Mouse (Mus musculus) ES-Bruce4 (cell line): ENCODE measurements around the gene Amfr. TPM values are rescaled to one million over a fixed set of nuclear protein-coding genes. Genes with fewer than 3 reads are reported as not detected.

Source experiments
- H3K27ac ChIP-seq: 2 replicates; pipeline ENCODE4 v1.5.1; 2012; ENCODE audit warnings: low read length, inconsistent platforms; ENCODE audit not compliant: insufficient read depth
- H3K27me3 ChIP-seq: 2 replicates; pipeline ENCODE4 v1.6.1; 2012; ENCODE audit warnings: mild to moderate bottlenecking, low read length, inconsistent platforms; ENCODE audit not compliant: control insufficient read depth, poor library complexity, insufficient read depth, severe bottlenecking
- H3K36me3 ChIP-seq: 2 replicates; pipeline ENCODE4 v1.6.1; 2012; ENCODE audit warnings: inconsistent platforms, mild to moderate bottlenecking, low read length, moderate library complexity; ENCODE audit not compliant: control insufficient read depth, poor library complexity, insufficient read depth, severe bottlenecking
- H3K4me1 ChIP-seq: one replicate; pipeline ENCODE4 v1.8.1; 2011; ENCODE audit warnings: low read length; ENCODE audit not compliant: control insufficient read depth, insufficient read depth
- H3K4me3 ChIP-seq: 2 replicates; pipeline ENCODE4 v1.5.1; 2011; ENCODE audit warnings: low read depth, mild to moderate bottlenecking, low read length
- H3K9ac ChIP-seq: 2 replicates; pipeline ENCODE4 v1.6.1; 2012; ENCODE audit warnings: low read depth, mild to moderate bottlenecking, inconsistent platforms; ENCODE audit not compliant: poor library complexity, severe bottlenecking
- H3K9me3 ChIP-seq: replicated peaks from 2 replicates; pipeline ENCODE4 v1.6.1; 2012; ENCODE audit warnings: mild to moderate bottlenecking, low read length, inconsistent platforms; ENCODE audit not compliant: control insufficient read depth, poor library complexity, insufficient read depth, severe bottlenecking
- CTCF ChIP-seq: IDR thresholded peaks from one replicate; pipeline ENCODE4 v1.8.1; 2011; ENCODE audit warnings: low read depth, low read length
- EP300 ChIP-seq: IDR thresholded peaks from 2 replicates; pipeline ENCODE4 v1.6.1; 2011; ENCODE audit warnings: low read depth, low read length; ENCODE audit not compliant: insufficient read depth
- POLR2A ChIP-seq: IDR thresholded peaks from one replicate; pipeline ENCODE4 v1.8.1; 2011; ENCODE audit warnings: low read length; ENCODE audit not compliant: insufficient read depth
- polyA plus RNA-seq: library from polyadenylated mRNA; stranded (reverse); fragments of >200 nt; gene quantifications from 2 replicates; pipeline ENCODE4 v1.2.4, GENCODE M21; 2011; ENCODE audit warnings: low read depth; ENCODE audit not compliant: missing spikeins, insufficient read depth, insufficient read length

The Amfr gene
- polyA plus RNA-seq, 1 experiment = 28.6 TPM

- H3K27me3 ChIP-seq = no peaks in the 10 kb centered on the region
- peaks cover 4% of the 10 kb centered on the region; the same call in 1 of the 2 replicates for H3K36me3 ChIP-seq
- peaks cover 8% of the 10 kb centered on the region for H3K9me3 ChIP-seq
- H3K4me1 ChIP-seq = no peaks in the 10 kb centered on the region
- no peak overlapping the region for H3K27ac ChIP-seq
- H3K4me3 ChIP-seq = no peak overlapping the region
- TF ChIP-seq CTCF (no peak), EP300 (no peak), POLR2A (no peak)
- H3K9ac ChIP-seq = no peak overlapping the region
Measured at GRCm38 (mm10) chr8:93998961-93999360, 13.7 kb downstream of the Amfr start.

GRCm38 (mm10) chr8:93989739-93990138, 22.9 kb downstream of the Amfr start:
- H3K9me3 ChIP-seq = peaks cover 19% of the 10 kb centered on the region
- H3K9ac ChIP-seq = no peak overlapping the region
- TF ChIP-seq POLR2A (no peak), EP300 (no peak), CTCF (no peak)
- H3K27ac ChIP-seq = no peak overlapping the region
- H3K4me3 ChIP-seq = no peak overlapping the region
- no peaks in the 10 kb centered on the region for H3K4me1 ChIP-seq
- no peaks in the 10 kb centered on the region for H3K27me3 ChIP-seq
- H3K36me3 ChIP-seq = no peaks in the 10 kb centered on the region

GRCm38 (mm10) chr8:93984731-93985130, 27.9 kb downstream of the Amfr start:
- Histone ChIP-seq H3K27me3 (no peaks in the 10 kb centered on the region), H3K27ac (no peak overlapping the region), H3K36me3 (no peaks in the 10 kb centered on the region), H3K9ac (no peak overlapping the region), H3K4me1 (no peaks in the 10 kb centered on the region), H3K4me3 (no peak overlapping the region), H3K9me3 (no peaks in the 10 kb centered on the region)
- TF ChIP-seq EP300 (no peak), POLR2A (no peak)

GRCm38 (mm10) chr8:93983827-93984226, 28.8 kb downstream of the Amfr start:
- Histone ChIP-seq H3K36me3 (no peaks in the 10 kb centered on the region), H3K4me3 (no peak overlapping the region), H3K9ac (no peak overlapping the region), H3K9me3 (no peaks in the 10 kb centered on the region), H3K4me1 (no peaks in the 10 kb centered on the region), H3K27me3 (no peaks in the 10 kb centered on the region), H3K27ac (no peak overlapping the region)
- TF ChIP-seq POLR2A (no peak), CTCF (peak; percentile 23)

GRCm38 (mm10) chr8:93981679-93982215, 30.9 kb downstream of the Amfr start:
- Histone ChIP-seq H3K36me3 (no peaks in the 10 kb centered on the region), H3K27me3 (no peaks in the 10 kb centered on the region), H3K4me1 (no peaks in the 10 kb centered on the region), H3K9me3 (no peaks in the 10 kb centered on the region), H3K9ac (no peak overlapping the region), H3K27ac (no peak overlapping the region), H3K4me3 (no peak overlapping the region)
- no peak for TF ChIP-seq CTCF
- TF ChIP-seq POLR2A = no peak
- no peak for TF ChIP-seq EP300

- TF ChIP-seq POLR2A (no peak), EP300 (no peak), CTCF (no peak)
- Histone ChIP-seq H3K36me3 (peaks cover 3% of the 10 kb centered on the region), H3K9ac (no peak overlapping the region), H3K27ac (no peak overlapping the region), H3K9me3 (no peaks in the 10 kb centered on the region), H3K4me3 (no peak overlapping the region), H3K4me1 (no peaks in the 10 kb centered on the region), H3K27me3 (no peaks in the 10 kb centered on the region)
Measured at GRCm38 (mm10) chr8:93980141-93980540, 32.5 kb downstream of the Amfr start.
